Mouse (Mus musculus) olfactory bulb, adult 2 months (tissue): ENCODE measurements around the gene Rnf212.

Source experiments
- CTCF ChIP-seq: fragments of 200-500 bp; IDR thresholded peaks from 2 replicates; pipeline ENCODE4 v1.5.1; 2012; ENCODE audit warnings: low read depth, mild to moderate bottlenecking, low read length, moderate library complexity; ENCODE audit not compliant: insufficient read depth
- POLR2A ChIP-seq: fragments of 200-500 bp; IDR thresholded peaks from 2 replicates; pipeline ENCODE4 v1.6.1; 2012; ENCODE audit warnings: mild to moderate bottlenecking, low read depth, low read length, moderate library complexity; ENCODE audit not compliant: insufficient read depth

DNA sequence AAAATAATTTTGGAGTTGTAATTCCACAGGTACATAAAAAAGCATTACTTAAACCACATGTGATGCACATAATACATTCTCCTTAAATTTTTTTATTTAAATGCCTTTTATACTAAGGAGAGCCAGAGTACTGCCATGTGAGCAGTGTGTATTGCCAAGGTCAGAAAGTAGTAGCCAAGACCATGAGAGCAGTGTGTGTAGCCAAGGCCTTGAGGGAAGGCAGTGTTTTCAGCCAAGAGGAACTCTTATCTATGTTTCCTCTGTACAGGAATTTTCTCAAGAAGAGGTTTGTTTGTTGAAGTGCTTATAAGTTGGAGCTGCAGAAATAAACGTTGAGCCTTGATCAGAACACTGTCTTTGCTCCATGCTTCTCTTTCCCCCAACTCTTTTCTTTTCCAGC is 28.9 kb upstream of the Rnf212 start:
- TF ChIP-seq POLR2A (no peak), CTCF (no peak)
